Mouse (Mus musculus) embryonic fibroblast, embryonic 13.5 days (primary cell): ENCODE data around the gene Kazn.

Experiments used
- CTCF ChIP-seq: IDR thresholded peaks from 2 replicates; pipeline ENCODE4 v1.5.1; 2011; ENCODE audit warnings: mild to moderate bottlenecking, control low read depth, low read length, moderate library complexity, borderline replicate concordance; ENCODE audit not compliant: insufficient read depth
- POLR2A ChIP-seq: IDR thresholded peaks from 2 replicates; pipeline ENCODE4 v1.6.1; 2011; ENCODE audit warnings: low read depth, mild to moderate bottlenecking, control low read depth, low read length, moderate library complexity

GRCm38 (mm10) chr4:142209476-142209875 lies 29.7 kb downstream of the Kazn start:
- TF ChIP-seq CTCF (no peak), POLR2A (no peak)
